Mouse (Mus musculus) myocyte (in vitro differentiated cells): ENCODE measurements at regions not wholly inside any gene's neighbourhood (a gene's known extent, or its start where the extent isn't known, plus 50 kb on each side); places are given as distances from the start of the nearest gene placed in this dataset.
A peak's percentile ranks its signal among the peaks of the same experiment; 100 is the strongest.

ENCODE experiments used
- H3K27me3 ChIP-seq: one replicate; pipeline ENCODE4 v1.6.1; 2011; ENCODE audit not compliant: control insufficient read depth, insufficient read depth, insufficient read length
- H3K36me3 ChIP-seq: one replicate; pipeline ENCODE4 v1.6.1; 2011; ENCODE audit not compliant: control insufficient read depth, insufficient read depth
- H3K4me2 ChIP-seq: one replicate; pipeline ENCODE4 v1.6.1; 2011; ENCODE audit warnings: low read depth, control low read depth
- H3K4me3 ChIP-seq: one replicate; pipeline ENCODE4 v1.5.1; 2011; ENCODE audit warnings: mild to moderate bottlenecking, control low read depth, moderate library complexity
- H3K79me2 ChIP-seq: one replicate; pipeline ENCODE4 v1.6.1; 2011; ENCODE audit not compliant: control insufficient read depth, insufficient read depth
- H3ac ChIP-seq: one replicate; pipeline ENCODE4 v1.6.1; 2011; ENCODE audit not compliant: control insufficient read depth, insufficient read length
- E2F4 ChIP-seq: IDR thresholded peaks from one replicate; pipeline ENCODE4 v1.6.1; 2011; ENCODE audit warnings: mild to moderate bottlenecking, control low read depth, moderate library complexity; ENCODE audit not compliant: insufficient read depth
- MAX ChIP-seq: IDR thresholded peaks from one replicate; pipeline ENCODE4 v1.6.1; 2011; ENCODE audit warnings: low read depth, mild to moderate bottlenecking, control low read depth
- REST ChIP-seq: IDR thresholded peaks from one replicate; pipeline ENCODE4 v1.6.1; 2011; ENCODE audit warnings: mild to moderate bottlenecking, control low read depth, moderate library complexity; ENCODE audit not compliant: insufficient read depth, insufficient read length
- TCF12 ChIP-seq: IDR thresholded peaks from one replicate; pipeline ENCODE4 v1.6.1; 2011; ENCODE audit warnings: mild to moderate bottlenecking, control low read depth; ENCODE audit not compliant: poor library complexity, insufficient read depth, severe bottlenecking

- no peak overlapping the region for H3K4me3 ChIP-seq
- H3K4me2 ChIP-seq, result no peak overlapping the region
- H3K36me3 ChIP-seq, result no peaks in the 10 kb centered on the region
- H3ac ChIP-seq, result no peak overlapping the region
- no peaks in the 10 kb centered on the region for H3K79me2 ChIP-seq
- TF ChIP-seq REST, result peak; percentile 69
- TF ChIP-seq TCF12, result no peak
- no peak for TF ChIP-seq MAX
- TF ChIP-seq E2F4, result no peak
- H3K27me3 ChIP-seq, result no peaks in the 10 kb centered on the region
These were observed 51.5 kb upstream of the A430005L14Rik start for GRCm38 (mm10) chr4:153905511-153905910.
